Mouse (Mus musculus) kidney, adult 2 months (tissue): ENCODE data around the gene Trpc5os.

Experiments used
- CTCF ChIP-seq: fragments of 200-500 bp; conservative IDR thresholded peaks from 2 replicates; pipeline ENCODE4 v1.5.1; 2011; ENCODE audit warnings: low read depth, mild to moderate bottlenecking, control low read depth, low read length, moderate library complexity, mixed read lengths; ENCODE audit not compliant: insufficient read depth, insufficient read length
- POLR2A ChIP-seq: fragments of 200-500 bp; IDR thresholded peaks from one replicate; pipeline ENCODE4 v1.6.1; 2011; ENCODE audit warnings: low read depth, low read length, control low read depth

DNA sequence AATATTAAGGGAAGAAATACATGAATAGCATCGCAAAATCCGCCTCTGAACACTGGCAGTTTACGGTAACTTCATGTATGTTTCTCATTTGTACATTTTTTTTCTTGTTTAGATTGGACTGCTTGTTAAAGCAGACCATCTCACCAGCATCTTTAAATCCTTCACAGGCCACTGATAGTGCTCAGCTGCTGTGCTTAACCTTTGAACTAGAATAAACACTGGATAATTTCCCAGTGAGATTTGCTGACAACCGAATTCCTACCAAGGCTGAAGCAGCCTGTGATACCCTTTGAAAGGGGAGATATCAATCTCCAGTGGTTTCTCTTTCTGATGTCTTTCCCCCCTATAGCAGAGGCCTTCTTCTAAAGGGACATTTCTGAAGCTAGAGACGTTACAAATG, 48.3 kb upstream of the Trpc5os start:
- TF ChIP-seq CTCF (no peak), POLR2A (no peak)
